Mouse (Mus musculus): ENCODE results near the gene Arhgap32.

DNA sequence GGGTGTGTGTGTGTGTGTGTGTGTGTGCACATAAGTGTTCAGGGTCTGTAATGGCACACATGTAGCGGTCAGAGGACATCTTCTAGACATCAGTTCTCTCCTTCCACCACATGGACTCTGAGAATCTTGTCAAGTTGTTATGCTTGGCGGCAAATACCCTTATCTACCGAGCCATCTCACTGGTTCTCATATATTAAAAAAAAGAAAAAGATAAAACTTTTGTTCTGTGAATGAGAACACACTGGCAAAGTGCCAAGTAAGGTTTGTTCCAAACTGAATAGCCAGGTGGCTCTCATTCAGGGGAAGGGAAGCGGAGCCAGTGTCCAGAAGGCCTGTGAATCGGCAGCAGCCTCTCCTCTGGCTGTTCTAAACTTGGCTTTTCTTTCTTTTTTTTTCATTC is 162.1 kb downstream of the Arhgap32 start:
- TF ChIP-seq E2F4 (IDR thresholded peaks at IDR 0.05; ENCODE audit: borderline replicate concordance, low read depth, low read length) (no peak), CHD1 (IDR thresholded peaks at IDR 0.05; ENCODE audit: low read depth, low read length) (no peak), RCOR1 (IDR thresholded peaks at IDR 0.05; ENCODE audit: low read depth, low read length) (no peak), TAL1 (IDR thresholded peaks at IDR 0.05; ENCODE audit: low read length) (no peak), HCFC1 (IDR thresholded peaks at IDR 0.05; ENCODE audit: low read depth, low read length) (no peak), SMC3 (IDR thresholded peaks at IDR 0.05; ENCODE audit: low read depth, low read length) (no peak), KAT2A (conservative IDR thresholded peaks at IDR 0.05; ENCODE audit: low read depth, low read length) (no peak), CHD2 (IDR thresholded peaks at IDR 0.05; ENCODE audit: low read length) (no peak), RAD21 (IDR thresholded peaks at IDR 0.05; ENCODE audit: low read depth, low read length) (no peak)
